Mouse (Mus musculus) kidney, postnatal 25 days (tissue): Measurements from ENCODE around the gene Il9r.

Source experiments
- DNase-seq, 2 experiments: peaks; one replicate each; pipeline ENCODE4 v3.0.0; 2021; ENCODE audit warnings: mixed read lengths in 2 of 2

Il9r gene

GRCm38 (mm10) chr11:32198256-32198955 is 1.7 kb downstream of the Il9r start:
- no peak for DNase-seq

GRCm38 (mm10) chr11:32197766-32198165 is 2.3 kb downstream of the Il9r start:
- no peak for DNase-seq

- DNase-seq = no peak
Measured at GRCm38 (mm10) chr11:32196727-32197126, 3.4 kb downstream of the Il9r start.

GRCm38 (mm10) chr11:32195867-32196540 is 4.1 kb downstream of the Il9r start:
- peak in 1 of 2 experiments; percentile 21 for DNase-seq

- no peak for DNase-seq
Measured at GRCm38 (mm10) chr11:32194626-32195025, 5.5 kb downstream of the Il9r start.

- no peak for DNase-seq
Measured at GRCm38 (mm10) chr11:32194086-32194485, 6.0 kb downstream of the Il9r start.

GRCm38 (mm10) chr11:32193156-32193555 is 6.9 kb downstream of the Il9r start:
- DNase-seq = no peak

GRCm38 (mm10) chr11:32190603-32191110 is 9.4 kb downstream of the Il9r start:
- no peak for DNase-seq

GRCm38 (mm10) chr11:32190119-32190518 is 10.0 kb downstream of the Il9r start:
- peak in 1 of 2 experiments; percentile 44 for DNase-seq

- DNase-seq = no peak
Measured at GRCm38 (mm10) chr11:32189434-32189833, 10.6 kb downstream of the Il9r start.

- no peak for DNase-seq
Measured at GRCm38 (mm10) chr11:32188881-32189280, 11.2 kb downstream of the Il9r start.

GRCm38 (mm10) chr11:32187256-32187655 is 12.8 kb downstream of the Il9r start:
- no peak for DNase-seq

- no peak for DNase-seq
Measured at GRCm38 (mm10) chr11:32186031-32186430, 14.0 kb downstream of the Il9r start.

GRCm38 (mm10) chr11:32184469-32184868 is 15.6 kb downstream of the Il9r start:
- no peak for DNase-seq

- DNase-seq = peak; percentile 79 to 92
Measured at GRCm38 (mm10) chr11:32181973-32182868, 17.9 kb downstream of the Il9r start.

GRCm38 (mm10) chr11:32181246-32181645 is 18.8 kb downstream of the Il9r start:
- DNase-seq = no peak

GRCm38 (mm10) chr11:32178506-32178905 is 21.6 kb downstream of the Il9r start:
- no peak for DNase-seq

- no peak for DNase-seq
Measured at GRCm38 (mm10) chr11:32166683-32167082, 33.4 kb downstream of the Il9r start.

- peak; percentile 67 to 75 for DNase-seq
Measured at GRCm38 (mm10) chr11:32161922-32162804, 37.9 kb downstream of the Il9r start.

- peak; percentile 65 for DNase-seq
Measured at GRCm38 (mm10) chr11:32161500-32161899, 38.6 kb downstream of the Il9r start.

- DNase-seq = no peak
Measured at GRCm38 (mm10) chr11:32160341-32160740, 39.7 kb downstream of the Il9r start.

- no peak for DNase-seq
Measured at GRCm38 (mm10) chr11:32159176-32159575, 40.9 kb downstream of the Il9r start.
